Mouse (Mus musculus) adrenal gland, postnatal 4 days (tissue): Measurements from ENCODE around the gene Ces1f. TPM values are rescaled to one million over a fixed set of nuclear protein-coding genes. Genes with fewer than 3 reads are reported as not detected.

Experiments used
- DNase-seq, 2 experiments: peaks; one replicate each; pipeline ENCODE4 v3.0.0; 2021 to 2022; ENCODE audit warnings: low spot score in 2 of 2, mixed read lengths in 2 of 2
- total RNA-seq, 2 experiments: library from RNA; stranded (reverse); gene quantifications; 2 replicates each; pipeline ENCODE4 v1.2.3; 2021

Ces1f gene
- total RNA-seq, 2 experiments from 2014 or later = 0.50 to 2.1 TPM

DNA sequence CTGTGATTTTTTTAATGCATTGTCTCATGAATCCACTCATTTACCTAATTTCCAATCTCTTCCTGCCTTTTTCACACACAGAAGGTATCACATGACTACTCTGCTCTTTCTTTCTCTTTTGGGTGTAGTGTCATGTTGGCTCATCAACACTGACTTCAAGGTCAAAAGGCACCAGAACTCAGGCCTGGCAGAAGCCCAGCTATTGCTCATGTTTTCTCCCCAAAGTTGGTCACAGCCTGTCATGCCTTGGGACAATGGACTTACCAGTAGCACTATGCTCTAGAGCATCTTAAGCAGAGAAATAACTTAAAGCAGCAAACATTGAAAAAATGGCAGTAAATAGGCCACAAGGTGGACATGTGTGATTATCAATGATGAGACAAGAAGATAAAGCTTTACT lies 68.5 kb downstream of the Ces1f start:
- no peak for DNase-seq

Other genes with a start within 250 kb of the Ces1f start
- not detected for gene Ces1a, start 231.6 kb downstream of the Ces1f start, total RNA-seq
- 1 to 10 TPM in 1 of 2 experiments, not detected in 1; 4.0 TPM for gene Ces1b, start 199.7 kb downstream of the Ces1f start, total RNA-seq
- 10 to 100 TPM in 1 of 2 experiments, 1 to 10 TPM in 1; 1.4 to 60.2 TPM for gene Ces1c, start 148.5 kb downstream of the Ces1f start, total RNA-seq
- gene Ces1d, start 81.9 kb downstream of the Ces1f start, total RNA-seq = 10 to 100 TPM; 10.9 to 26.2 TPM
- gene Ces1e, start 50.1 kb downstream of the Ces1f start, total RNA-seq = 1 to 10 TPM in 1 of 2 experiments, under 1 TPM in 1; 0.53 to 1.2 TPM
- 1 to 10 TPM in 1 of 2 experiments, not detected in 1; 1.8 TPM for gene Ces1g, start 57.6 kb upstream of the Ces1f start, total RNA-seq
- gene Ces1h, start 100.0 kb upstream of the Ces1f start, total RNA-seq = not detected